Mouse (Mus musculus) myocyte (in vitro differentiated cells): ENCODE results near the gene Rpa2.

Source experiments
- CEBPB ChIP-seq: IDR thresholded peaks from 2 replicates; pipeline ENCODE4 v1.6.1; 2011; ENCODE audit warnings: mild to moderate bottlenecking, moderate library complexity; ENCODE audit not compliant: poor library complexity, insufficient read depth, severe bottlenecking
- MAX ChIP-seq: IDR thresholded peaks from one replicate; pipeline ENCODE4 v1.6.1; 2011; ENCODE audit warnings: low read depth, mild to moderate bottlenecking, control low read depth
- MYOD1 ChIP-seq, 3 experiments: IDR thresholded peaks; one replicate each; pipeline ENCODE4 v1.6.1; 2011; ENCODE audit warnings: control low read depth in 2 of 3, low read depth in 2 of 3, mild to moderate bottlenecking in 2 of 3, moderate library complexity in 1 of 3; ENCODE audit not compliant: insufficient read length in 2 of 3, control insufficient read depth in 1 of 3
- POLR2A ChIP-seq: IDR thresholded peaks from one replicate; pipeline ENCODE4 v1.6.1; 2011; ENCODE audit warnings: low read depth, mild to moderate bottlenecking, control low read depth, moderate library complexity; ENCODE audit not compliant: insufficient read length
- REST ChIP-seq: IDR thresholded peaks from one replicate; pipeline ENCODE4 v1.6.1; 2011; ENCODE audit warnings: mild to moderate bottlenecking, control low read depth, moderate library complexity; ENCODE audit not compliant: insufficient read depth, insufficient read length
- TCF12 ChIP-seq: IDR thresholded peaks from one replicate; pipeline ENCODE4 v1.6.1; 2011; ENCODE audit warnings: mild to moderate bottlenecking, control low read depth; ENCODE audit not compliant: poor library complexity, insufficient read depth, severe bottlenecking
- TCF3 ChIP-seq: IDR thresholded peaks from one replicate; pipeline ENCODE4 v1.6.1; 2011; ENCODE audit warnings: low read depth, control low read depth; ENCODE audit not compliant: insufficient read length
- USF1 ChIP-seq: IDR thresholded peaks from one replicate; pipeline ENCODE4 v1.6.1; 2011; ENCODE audit warnings: low read depth, mild to moderate bottlenecking, control low read depth, moderate library complexity

- no peak for TF ChIP-seq TCF12
- TF ChIP-seq MAX, result no peak
- no peak for TF ChIP-seq USF1
- TF ChIP-seq POLR2A, result no peak
- TF ChIP-seq CEBPB, result no peak
- TF ChIP-seq MYOD1 (IDR thresholded peaks at IDR 0.05; ENCODE audit: control insufficient read depth in 1 of 3, insufficient read length in 2 of 3, low read depth in 2 of 3), result no peak
- TF ChIP-seq TCF3, result no peak
- no peak for TF ChIP-seq REST
Observed at GRCm38 (mm10) chr4:132762602-132763001, 5.5 kb upstream of the Rpa2 start.
